In genomic region chr13:38144962-38145713, GRCm38 (mm10) we compare ENCODE assay signal across 8 mouse cellular contexts. TPM values are rescaled to one million over a fixed set of nuclear protein-coding genes. Genes with fewer than 3 reads are reported as not detected.
DNase-seq lines count a peak whose midpoint lies in the region; ATAC-seq and TF ChIP-seq lines count a peak whose summit lies in the region.

No protein-coding gene starts in this region.

- WGBS in forebrain, embryonic 12.5 days: 10% methylated on average over 20 of the region's 20 CpGs
- WGBS in midbrain, embryonic 13.5 days: 13% methylated on average over 20 of the region's 20 CpGs

- H3K27me3 ChIP-seq in forebrain, embryonic 12.5 days: peaks cover 30% of the 10 kb centered on the region
- H3K27me3 ChIP-seq in midbrain, embryonic 13.5 days: peaks cover 49% of the 10 kb centered on the region

- DNase-seq in kidney, postnatal 36 days: peak; percentile 50 to 57
- no peak for DNase-seq in gastrocnemius, adult 8-10 months (ENCODE audit: low spot score in 2 of 2)
- no peak for DNase-seq in layer of hippocampus, postnatal 14 days (ENCODE audit: low spot score in 2 of 2)
- DNase-seq in adrenal gland, adult 18-20 months (ENCODE audit: low spot score in 2 of 2): no peak

- peak overlapping the region; percentile 19; the same call in 1 of the 2 replicates for H3K4me2 ChIP-seq in forebrain, embryonic 12.5 days
- peak overlapping the region; percentile 2; the same call in 1 of the 2 replicates for H3K4me2 ChIP-seq in midbrain, embryonic 13.5 days (replicated peaks)

- 0 out of 2 replicates have a peak overlapping the region, but pooled peaks have one; percentile 0 for H3K4me3 ChIP-seq in bone marrow macrophage, adult 2 months (ENCODE audit: insufficient read depth, low read length)
- no peak overlapping the region for H3K4me3 ChIP-seq in forebrain, embryonic 12.5 days (replicated peaks)
- H3K4me3 ChIP-seq in midbrain, embryonic 13.5 days (replicated peaks): no peak overlapping the region

- no peak for TF ChIP-seq POLR2A in bone marrow macrophage, adult 2 months (IDR thresholded peaks at IDR 0.05; ENCODE audit: borderline replicate concordance, low read depth, low read length)

- TF ChIP-seq CTCF in bone marrow macrophage, adult 2 months (IDR thresholded peaks at IDR 0.05; ENCODE audit: low read depth, low read length): no peak

- H3K9ac ChIP-seq in forebrain, embryonic 12.5 days: no peak overlapping the region
- H3K9ac ChIP-seq in midbrain, embryonic 13.5 days (replicated peaks): no peak overlapping the region

- no peaks in the 10 kb centered on the region for H3K9me3 ChIP-seq in forebrain, embryonic 12.5 days
- H3K9me3 ChIP-seq in midbrain, embryonic 13.5 days: no peaks in the 10 kb centered on the region

- no peak for ATAC-seq in forebrain, embryonic 12.5 days (ENCODE audit: low FRiP score)
- no peak for ATAC-seq in midbrain, embryonic 13.5 days
- ATAC-seq in CD4-positive, CD25-positive, alpha-beta regulatory T cell, adult 4 months: no peak

- no peaks in the 10 kb centered on the region for H3K36me3 ChIP-seq in forebrain, embryonic 12.5 days (replicated peaks)
- H3K36me3 ChIP-seq in midbrain, embryonic 13.5 days: no peaks in the 10 kb centered on the region

- no peak overlapping the region for H3K27ac ChIP-seq in bone marrow macrophage, adult 2 months (ENCODE audit: insufficient read depth, low read depth, low read length)
- no peak overlapping the region for H3K27ac ChIP-seq in forebrain, embryonic 12.5 days
- no peak overlapping the region for H3K27ac ChIP-seq in midbrain, embryonic 13.5 days

- H3K4me1 ChIP-seq in bone marrow macrophage, adult 2 months (ENCODE audit: control insufficient read depth, insufficient read depth, low read length): no peaks in the 10 kb centered on the region
- no peaks in the 10 kb centered on the region; the same call in none of the 2 replicates for H3K4me1 ChIP-seq in forebrain, embryonic 12.5 days
- H3K4me1 ChIP-seq in midbrain, embryonic 13.5 days (replicated peaks): no peaks in the 10 kb centered on the region

RNA-seq across cellular contexts. Expression of gene Dsp, which starts 6.0 kb away (rescaled TPM):
- polyA plus RNA-seq in bone marrow macrophage, adult 2 months (2012; ENCODE audit: insufficient read depth, insufficient read length, missing spikeins): 0.07 TPM in 1 of 2 replicates, not detected in the other
- 0.64 and 1.1 TPM in 2 replicates for polyA plus RNA-seq in forebrain, embryonic 12.5 days (2016; fragmentation: Nextera tagmentation; extraction: Ambion mirVana)
- 0.09 and 0.15 TPM in 2 replicates for polyA plus RNA-seq in midbrain, embryonic 13.5 days (2015; fragmentation: Nextera tagmentation; extraction: Ambion mirVana)
- total RNA-seq in gastrocnemius, adult 8-10 months (2022): under 1 TPM; 0.15 to 0.40 (median 0.20) TPM
- total RNA-seq in layer of hippocampus, postnatal 14 days (2021): 1 to 10 TPM; 7.8 to 8.0 TPM
- 1 to 10 TPM in 1 of 2 experiments, under 1 TPM in 1; 0.22 to 1.1 TPM for total RNA-seq in adrenal gland, adult 18-20 months (2021)
- under 1 TPM; 0.13 to 0.15 TPM for polyA plus RNA-seq in CD4-positive, CD25-positive, alpha-beta regulatory T cell, adult 4 months (2017; shearing (Covaris generic))

RNA-seq across cellular contexts. Expression of gene Snrnp48, which starts 59.6 kb away (rescaled TPM):
- polyA plus RNA-seq in bone marrow macrophage, adult 2 months (2012; ENCODE audit: insufficient read depth, insufficient read length, missing spikeins): 34.2 and 61.6 TPM in 2 replicates
- polyA plus RNA-seq in forebrain, embryonic 12.5 days (2016; fragmentation: Nextera tagmentation; extraction: Ambion mirVana): 38.5 and 41.9 TPM in 2 replicates
- 35.5 and 36.0 TPM in 2 replicates for polyA plus RNA-seq in midbrain, embryonic 13.5 days (2015; fragmentation: Nextera tagmentation; extraction: Ambion mirVana)
- 10 to 100 TPM in 1 of 4 experiments, 1 to 10 TPM in 3; 5.3 to 11.3 (median 8.0) TPM for total RNA-seq in gastrocnemius, adult 8-10 months (2022)
- 10 to 100 TPM; 25.2 to 26.2 TPM for total RNA-seq in layer of hippocampus, postnatal 14 days (2021)
- total RNA-seq in adrenal gland, adult 18-20 months (2021): 10 to 100 TPM; 22.4 to 22.9 TPM
- polyA plus RNA-seq in CD4-positive, CD25-positive, alpha-beta regulatory T cell, adult 4 months (2017; shearing (Covaris generic)): 10 to 100 TPM; 50.1 to 83.1 TPM

Comparison
In these comparisons a context has a peak if more than half of its experiments do, and no peak if none do; other contexts are left out.
1. DNase-seq: peak in kidney, postnatal 36 days (2 of 2); none in gastrocnemius, adult 8-10 months (0 of 2), layer of hippocampus, postnatal 14 days (0 of 2) and adrenal gland, adult 18-20 months (0 of 2).